Mouse (Mus musculus): Measurements from ENCODE around the gene Kdm6a. TPM values are rescaled to one million over a fixed set of nuclear protein-coding genes. Genes with fewer than 3 reads are reported as not detected.
A peak's percentile ranks its signal among the peaks of the same experiment; 100 is the strongest.

Kdm6a gene
- polyA plus RNA-seq, 1 experiment from 2014 or later = 9.4 TPM

DNA sequence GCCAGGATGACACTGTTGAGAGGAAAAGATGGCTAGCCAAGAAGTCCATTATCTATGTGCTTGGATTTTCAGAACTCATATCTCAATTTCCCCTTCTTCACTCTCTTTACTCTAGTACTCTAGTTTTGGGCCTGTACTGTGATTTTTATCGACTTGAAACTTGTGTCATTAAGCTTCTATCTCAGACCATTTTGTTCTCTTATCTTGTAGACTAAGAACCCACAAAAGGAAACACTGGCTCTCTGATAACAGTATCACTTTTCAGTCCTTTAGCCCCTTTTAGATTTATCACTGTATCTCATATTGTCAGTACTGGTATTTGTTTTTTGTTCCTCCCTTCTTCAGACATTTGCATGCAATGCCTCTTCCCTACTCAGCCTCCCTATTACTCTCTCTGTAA, 17.1 kb downstream of the Kdm6a start:
- Histone ChIP-seq H3K4me3 (ENCODE audit: low read depth, low read length) (no peak overlapping the region), H3K27ac (ENCODE audit: low read depth) (no peak overlapping the region), H3K36me3 (replicated peaks; ENCODE audit: insufficient read depth, low read length) (no peaks in the 10 kb centered on the region), H3K9ac (replicated peaks) (no peak overlapping the region), H3K4me1 (ENCODE audit: insufficient read depth) (peaks cover 10% of the 10 kb centered on the region), H3K9me3 (ENCODE audit: low read length) (no peaks in the 10 kb centered on the region), H3K27me3 (ENCODE audit: insufficient read depth, low read length) (no peaks in the 10 kb centered on the region), H3K4me2 (ENCODE audit: low read depth, low read length) (no peak overlapping the region)
- WGBS (ENCODE audit: insufficient replicate concordance) = 25% methylated on average over 1 of the region's 1 CpGs
- DNase-seq (no peak), ATAC-seq (no peak)
- TF ChIP-seq CTCF (IDR thresholded peaks at IDR 0.05; ENCODE audit: low read depth) (no peak), EP300 (IDR thresholded peaks at IDR 0.05; ENCODE audit: low read depth) (peak; percentile 69)

DNA sequence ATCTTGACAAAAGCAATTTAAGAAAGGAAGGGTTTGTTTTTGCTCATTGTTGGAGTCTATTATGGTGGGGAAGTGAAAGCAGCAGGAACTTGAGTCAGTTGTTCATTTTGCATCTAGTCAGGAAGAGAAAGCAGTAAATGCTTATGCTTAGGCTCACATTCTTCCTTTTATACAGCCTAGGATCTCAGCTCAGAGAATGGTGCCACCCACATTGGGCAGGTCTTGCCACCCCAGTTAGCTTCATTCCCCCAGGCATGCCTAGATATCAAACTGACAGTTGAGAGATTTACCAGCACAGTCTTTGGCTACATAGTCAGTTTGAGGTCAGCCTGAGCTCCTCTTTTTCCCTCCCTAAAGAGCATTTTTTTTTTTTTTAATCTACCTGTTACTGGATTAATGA, 24.8 kb downstream of the Kdm6a start:
- no peak for DNase-seq
- no peaks in the 10 kb centered on the region for H3K27me3 ChIP-seq (ENCODE audit: insufficient read depth, low read length)
- H3K4me2 ChIP-seq (ENCODE audit: low read depth, low read length) = no peak overlapping the region
- H3K4me3 ChIP-seq (ENCODE audit: low read depth, low read length) = no peak overlapping the region
- no peak overlapping the region for H3K9ac ChIP-seq (replicated peaks)
- no peak for TF ChIP-seq CTCF (IDR thresholded peaks at IDR 0.05; ENCODE audit: low read depth)
- no peak for TF ChIP-seq EP300 (IDR thresholded peaks at IDR 0.05; ENCODE audit: low read depth)
- no peak for ATAC-seq
- H3K4me1 ChIP-seq (ENCODE audit: insufficient read depth) = peaks cover 3% of the 10 kb centered on the region; the same call in 1 of the 2 replicates
- H3K27ac ChIP-seq (ENCODE audit: low read depth) = no peak overlapping the region
- no peaks in the 10 kb centered on the region for H3K36me3 ChIP-seq (replicated peaks; ENCODE audit: insufficient read depth, low read length)
- H3K9me3 ChIP-seq (ENCODE audit: low read length) = no peaks in the 10 kb centered on the region

DNA sequence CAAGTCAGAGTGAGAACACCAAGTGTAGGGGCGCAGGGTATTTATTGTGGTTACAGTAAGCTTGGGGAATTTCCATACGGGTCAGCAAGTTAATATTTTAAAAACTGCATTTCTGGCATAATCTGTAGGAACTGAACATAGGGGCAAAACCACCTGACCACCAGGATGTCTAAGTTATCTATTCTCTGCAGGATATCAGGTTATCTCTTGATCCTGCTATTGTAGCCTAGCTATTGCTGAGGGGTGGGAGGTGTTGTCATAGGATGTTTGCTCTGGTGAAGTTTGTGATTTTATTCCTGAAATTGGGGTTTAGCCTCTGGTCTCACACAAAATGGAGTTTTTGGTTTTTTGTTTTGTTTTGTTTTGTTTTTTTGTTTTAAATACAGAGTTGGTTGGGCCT, 25.9 kb downstream of the Kdm6a start:
- H3K4me3 ChIP-seq (ENCODE audit: low read depth, low read length) = no peak overlapping the region
- no peaks in the 10 kb centered on the region for H3K27me3 ChIP-seq (ENCODE audit: insufficient read depth, low read length)
- no peak overlapping the region for H3K9ac ChIP-seq (replicated peaks)
- H3K9me3 ChIP-seq (ENCODE audit: low read length) = no peaks in the 10 kb centered on the region
- 71% methylated on average over 2 of the region's 2 CpGs for WGBS (ENCODE audit: insufficient replicate concordance)
- TF ChIP-seq EP300 (IDR thresholded peaks at IDR 0.05; ENCODE audit: low read depth) (no peak), CTCF (IDR thresholded peaks at IDR 0.05; ENCODE audit: low read depth) (no peak)
- no peak overlapping the region for H3K27ac ChIP-seq (ENCODE audit: low read depth)
- no peak overlapping the region for H3K4me2 ChIP-seq (ENCODE audit: low read depth, low read length)
- H3K4me1 ChIP-seq (ENCODE audit: insufficient read depth) = peaks cover 3% of the 10 kb centered on the region; the same call in 1 of the 2 replicates
- ATAC-seq (no peak), DNase-seq (no peak)
- H3K36me3 ChIP-seq (replicated peaks; ENCODE audit: insufficient read depth, low read length) = no peaks in the 10 kb centered on the region

DNA sequence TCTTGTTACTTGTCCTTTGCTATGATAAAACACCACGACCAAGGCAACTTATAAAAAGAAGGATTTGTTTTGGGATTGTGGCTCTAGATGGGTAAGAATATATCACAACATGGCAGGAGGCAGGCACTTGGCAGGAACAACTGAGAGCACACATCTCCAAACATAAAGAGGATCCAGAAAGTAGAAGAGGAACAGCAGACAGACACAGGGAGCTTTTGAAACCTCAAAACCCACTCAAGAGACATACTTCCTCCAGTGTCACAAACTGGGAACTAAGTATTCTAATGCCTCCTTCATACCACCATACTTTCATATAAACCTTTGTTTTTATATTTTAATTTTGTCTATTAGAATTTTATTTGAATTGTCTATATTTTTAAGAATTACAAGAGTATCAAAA, 77.2 kb downstream of the Kdm6a start:
- TF ChIP-seq CTCF (IDR thresholded peaks at IDR 0.05; ENCODE audit: low read depth) (no peak), EP300 (IDR thresholded peaks at IDR 0.05; ENCODE audit: low read depth) (no peak)
- Histone ChIP-seq H3K9me3 (ENCODE audit: low read length) (no peaks in the 10 kb centered on the region), H3K4me2 (ENCODE audit: low read depth, low read length) (no peak overlapping the region), H3K27ac (ENCODE audit: low read depth) (no peak overlapping the region), H3K4me3 (ENCODE audit: low read depth, low read length) (no peak overlapping the region), H3K4me1 (ENCODE audit: insufficient read depth) (no peaks in the 10 kb centered on the region), H3K36me3 (replicated peaks; ENCODE audit: insufficient read depth, low read length) (peaks cover 13% of the 10 kb centered on the region), H3K27me3 (ENCODE audit: insufficient read depth, low read length) (no peaks in the 10 kb centered on the region), H3K9ac (replicated peaks) (no peak overlapping the region)
- WGBS (ENCODE audit: insufficient replicate concordance) = 81% methylated on average over 1 of the region's 1 CpGs
- ATAC-seq (no peak), DNase-seq (no peak)

DNA sequence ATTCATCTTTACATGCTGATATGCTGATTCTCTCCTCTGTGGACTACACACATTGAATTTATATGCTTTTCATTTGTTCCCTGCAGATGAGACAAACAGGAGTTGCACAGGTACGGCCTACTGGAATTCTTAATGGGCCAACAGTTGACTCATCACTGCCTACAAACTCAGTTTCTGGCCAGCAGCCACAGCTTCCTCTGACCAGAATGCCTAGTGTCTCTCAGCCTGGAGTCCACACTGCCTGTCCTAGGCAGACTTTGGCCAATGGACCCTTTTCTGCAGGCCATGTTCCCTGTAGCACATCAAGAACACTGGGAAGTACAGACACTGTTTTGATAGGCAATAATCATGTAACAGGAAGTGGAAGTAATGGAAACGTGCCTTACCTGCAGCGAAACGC, 88.2 kb downstream of the Kdm6a start:
- H3K4me3 ChIP-seq (ENCODE audit: low read depth, low read length) = no peak overlapping the region
- peaks cover 32% of the 10 kb centered on the region for H3K36me3 ChIP-seq (replicated peaks; ENCODE audit: insufficient read depth, low read length)
- TF ChIP-seq CTCF (IDR thresholded peaks at IDR 0.05; ENCODE audit: low read depth) = no peak
- no peak for TF ChIP-seq EP300 (IDR thresholded peaks at IDR 0.05; ENCODE audit: low read depth)
- H3K9ac ChIP-seq (replicated peaks) = no peak overlapping the region
- no peaks in the 10 kb centered on the region for H3K9me3 ChIP-seq (ENCODE audit: low read length)
- H3K27ac ChIP-seq (ENCODE audit: low read depth) = no peak overlapping the region
- no peaks in the 10 kb centered on the region for H3K4me1 ChIP-seq (ENCODE audit: insufficient read depth)
- no peak overlapping the region for H3K4me2 ChIP-seq (ENCODE audit: low read depth, low read length)
- peak; percentile 22 for DNase-seq
- no peaks in the 10 kb centered on the region for H3K27me3 ChIP-seq (ENCODE audit: insufficient read depth, low read length)
- 87% methylated on average over 4 of the region's 4 CpGs for WGBS (ENCODE audit: insufficient replicate concordance)
- peak; percentile 41 for ATAC-seq

DNA sequence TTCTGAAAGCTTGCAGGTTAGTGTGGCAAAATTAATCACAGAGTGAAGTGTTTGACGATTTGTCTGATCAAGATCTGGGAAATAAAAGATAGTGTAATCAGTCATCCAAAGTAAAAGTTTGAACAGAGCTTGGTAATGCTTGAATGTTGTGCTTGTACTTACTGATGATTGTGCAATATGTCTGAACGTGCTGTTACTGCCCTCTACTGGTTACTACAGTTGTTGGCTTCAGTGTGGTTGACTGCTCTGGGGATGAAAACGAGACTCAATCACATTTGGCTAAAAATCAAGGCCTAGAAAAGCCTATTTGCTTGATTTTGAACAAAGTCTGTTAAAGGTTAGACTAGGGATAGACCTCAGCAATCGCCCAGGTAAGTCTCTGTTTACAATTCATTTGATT, 92.4 kb downstream of the Kdm6a start:
- 32% methylated on average over 4 of the region's 4 CpGs for WGBS (ENCODE audit: insufficient replicate concordance)
- peak; percentile 90 for TF ChIP-seq CTCF (IDR thresholded peaks at IDR 0.05; ENCODE audit: low read depth)
- no peak for TF ChIP-seq EP300 (IDR thresholded peaks at IDR 0.05; ENCODE audit: low read depth)
- no peaks in the 10 kb centered on the region for H3K9me3 ChIP-seq (ENCODE audit: low read length)
- H3K4me1 ChIP-seq (ENCODE audit: insufficient read depth) = no peaks in the 10 kb centered on the region
- no peak overlapping the region for H3K9ac ChIP-seq (replicated peaks)
- no peaks in the 10 kb centered on the region for H3K27me3 ChIP-seq (ENCODE audit: insufficient read depth, low read length)
- DNase-seq = peak; percentile 16
- no peak overlapping the region for H3K27ac ChIP-seq (ENCODE audit: low read depth)
- no peak overlapping the region for H3K4me2 ChIP-seq (ENCODE audit: low read depth, low read length)
- ATAC-seq = peak; percentile 70; the same call in 1 of the 2 replicates
- H3K36me3 ChIP-seq (replicated peaks; ENCODE audit: insufficient read depth, low read length) = peaks cover 36% of the 10 kb centered on the region
- no peak overlapping the region for H3K4me3 ChIP-seq (ENCODE audit: low read depth, low read length)

DNA sequence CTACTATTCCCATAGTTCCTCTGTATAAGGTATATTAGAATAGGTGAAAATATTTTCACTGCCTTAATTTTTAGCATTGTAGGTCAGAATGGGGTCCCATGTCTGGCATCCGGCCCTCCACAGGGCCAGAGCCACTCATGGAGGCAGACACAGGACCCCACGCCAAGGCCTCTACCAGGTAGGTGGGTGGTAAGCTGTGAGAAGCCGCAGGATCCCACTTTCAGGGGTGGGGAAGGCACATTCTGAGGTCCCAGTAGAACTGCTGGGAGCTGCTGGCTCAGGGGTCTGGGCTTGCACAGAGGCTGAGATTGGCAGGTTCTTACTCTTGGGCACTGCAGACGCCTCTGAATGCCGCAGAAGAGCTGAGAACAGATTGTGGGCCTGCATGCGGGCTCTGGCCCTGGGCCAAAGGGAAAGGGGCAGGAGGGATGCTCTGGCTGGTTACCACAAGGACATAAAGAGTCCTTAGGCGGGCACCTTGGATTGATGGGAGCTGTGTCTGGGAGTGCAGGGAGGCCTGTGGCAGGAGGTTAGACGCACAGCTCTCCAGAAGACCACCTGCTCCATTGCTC, 95.9 kb downstream of the Kdm6a start:
- WGBS (ENCODE audit: insufficient replicate concordance) = 90% methylated on average over 8 of the region's 8 CpGs
- no peak for TF ChIP-seq CTCF (IDR thresholded peaks at IDR 0.05; ENCODE audit: low read depth)
- no peak for TF ChIP-seq EP300 (IDR thresholded peaks at IDR 0.05; ENCODE audit: low read depth)
- H3K4me3 ChIP-seq (ENCODE audit: low read depth, low read length) = no peak overlapping the region
- DNase-seq (no peak), ATAC-seq (no peak)
- H3K4me1 ChIP-seq (ENCODE audit: insufficient read depth) = no peaks in the 10 kb centered on the region
- H3K27me3 ChIP-seq (ENCODE audit: insufficient read depth, low read length) = no peaks in the 10 kb centered on the region
- H3K4me2 ChIP-seq (ENCODE audit: low read depth, low read length) = no peak overlapping the region
- H3K9ac ChIP-seq (replicated peaks) = no peak overlapping the region
- no peaks in the 10 kb centered on the region for H3K9me3 ChIP-seq (ENCODE audit: low read length)
- H3K36me3 ChIP-seq (replicated peaks; ENCODE audit: insufficient read depth, low read length) = peaks cover 28% of the 10 kb centered on the region
- no peak overlapping the region for H3K27ac ChIP-seq (ENCODE audit: low read depth)

All from liver, postnatal 0 days (tissue).